Mouse (Mus musculus): Measurements from ENCODE around the gene Tfrc. TPM values are rescaled to one million over a fixed set of nuclear protein-coding genes. Genes with fewer than 3 reads are reported as not detected.
A peak's percentile ranks its signal among the peaks of the same experiment; 100 is the strongest.

The Tfrc gene
- polyA plus RNA-seq, 1 experiment from 2014 or later, result 49.2 TPM

DNA sequence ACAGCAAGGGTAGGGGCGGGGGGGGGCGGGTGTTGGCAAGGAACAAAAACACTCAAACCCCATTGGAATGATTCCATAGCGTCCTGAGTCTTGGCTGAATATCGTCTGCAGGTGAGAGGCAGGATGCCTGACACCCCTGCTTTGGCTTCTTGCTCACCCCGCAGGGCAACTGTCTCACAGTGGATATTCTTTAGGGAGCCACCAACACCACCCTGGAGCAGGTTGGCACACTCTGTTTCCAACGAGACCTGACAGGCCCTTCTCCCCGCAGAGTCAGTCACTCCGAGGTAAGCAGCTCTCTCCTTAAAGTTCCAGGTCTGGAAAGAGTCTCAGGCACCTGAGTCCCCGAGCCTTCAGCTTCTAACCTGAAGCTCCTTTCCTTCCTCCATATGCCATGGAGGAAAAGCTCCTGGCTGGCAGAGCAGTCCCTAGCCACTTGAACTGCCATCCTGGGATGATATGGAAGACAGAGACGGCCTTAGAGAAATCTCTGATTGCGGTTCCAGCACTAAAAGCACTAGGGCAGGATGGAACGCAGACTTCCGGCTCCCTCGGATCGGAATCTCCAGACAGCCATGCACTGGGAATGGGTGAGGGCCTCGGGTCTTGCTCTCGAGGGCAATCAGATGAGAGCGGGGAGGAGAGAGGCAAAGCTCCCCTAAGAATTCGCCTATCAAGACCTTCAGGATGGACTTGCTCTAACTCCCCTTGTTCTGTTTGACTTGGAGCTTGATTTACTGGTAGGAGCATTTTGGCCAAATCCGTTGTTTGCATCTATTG, 32.9 kb downstream of the Tfrc start:
- Histone ChIP-seq H3K36me3 (ENCODE audit: control insufficient read depth, insufficient read depth) (no peaks in the 10 kb centered on the region), H3K4me1 (ENCODE audit: control insufficient read depth, insufficient read depth, low read length) (peaks cover 24% of the 10 kb centered on the region), H3K27ac (ENCODE audit: low read length) (no peak overlapping the region; the same call in 1 of the 2 replicates), H3K9me3 (replicated peaks; ENCODE audit: control insufficient read depth, low read length) (no peaks in the 10 kb centered on the region), H3K4me2 (ENCODE audit: low read depth, low read length) (no peak overlapping the region), H3K9ac (ENCODE audit: low read length) (no peak overlapping the region), H3K27me3 (ENCODE audit: control insufficient read depth, insufficient read depth, low read length) (no peaks in the 10 kb centered on the region), H3K4me3 (ENCODE audit: low read length) (no peak overlapping the region)
- 61% methylated on average over 19 of the region's 20 CpGs for WGBS
- ATAC-seq (replicated peaks; ENCODE audit: extremely low read depth, insufficient read depth, low FRiP score), result no peak

- H3K36me3 ChIP-seq (ENCODE audit: control insufficient read depth, insufficient read depth), result no peaks in the 10 kb centered on the region
- no peaks in the 10 kb centered on the region for H3K9me3 ChIP-seq (replicated peaks; ENCODE audit: control insufficient read depth, low read length)
- H3K4me1 ChIP-seq (ENCODE audit: control insufficient read depth, insufficient read depth, low read length), result peaks cover 24% of the 10 kb centered on the region
- no peak overlapping the region for H3K27ac ChIP-seq (ENCODE audit: low read length)
- H3K4me3 ChIP-seq (ENCODE audit: low read length), result no peak overlapping the region
- no peaks in the 10 kb centered on the region for H3K27me3 ChIP-seq (ENCODE audit: control insufficient read depth, insufficient read depth, low read length)
- H3K9ac ChIP-seq (ENCODE audit: low read length), result no peak overlapping the region
- no peak for ATAC-seq (replicated peaks; ENCODE audit: extremely low read depth, insufficient read depth, low FRiP score)
- 70% methylated on average over 13 of the region's 13 CpGs for WGBS
- H3K4me2 ChIP-seq (ENCODE audit: low read depth, low read length), result no peak overlapping the region
Measured at GRCm38 (mm10) chr16:32642280-32642679, 33.6 kb downstream of the Tfrc start.

GRCm38 (mm10) chr16:32643661-32644061, 34.9 kb downstream of the Tfrc start, which contains the start of gene Tnk2:
Gene Tnk2, plus strand, starts transcription at chr16:32643874.
- peak within 1 kb of the TSS; percentile 57 for H3K27ac ChIP-seq (ENCODE audit: low read length)
- peaks cover 22% of the 10 kb centered on the region for H3K4me1 ChIP-seq (ENCODE audit: control insufficient read depth, insufficient read depth, low read length)
- H3K27me3 ChIP-seq (ENCODE audit: control insufficient read depth, insufficient read depth, low read length), result no peaks in the 10 kb centered on the region
- no peaks in the 10 kb centered on the region for H3K9me3 ChIP-seq (replicated peaks; ENCODE audit: control insufficient read depth, low read length)
- ATAC-seq (replicated peaks; ENCODE audit: extremely low read depth, insufficient read depth, low FRiP score), result peak; percentile 91
- peak within 1 kb of the TSS; percentile 75 for H3K4me3 ChIP-seq (ENCODE audit: low read length)
- H3K9ac ChIP-seq (ENCODE audit: low read length), result peak within 1 kb of the TSS; percentile 84
- peak within 1 kb of the TSS; percentile 90 for H3K4me2 ChIP-seq (ENCODE audit: low read depth, low read length)
- H3K36me3 ChIP-seq (ENCODE audit: control insufficient read depth, insufficient read depth), result no peaks in the 10 kb centered on the region
- under 1% methylated on average over 37 of the region's 40 CpGs for WGBS

- ATAC-seq (replicated peaks; ENCODE audit: extremely low read depth, insufficient read depth, low FRiP score), result peak; percentile 50
- Histone ChIP-seq H3K9ac (ENCODE audit: low read length) (peak overlapping the region; percentile 84), H3K27ac (ENCODE audit: low read length) (peak overlapping the region; percentile 57), H3K4me3 (ENCODE audit: low read length) (peak overlapping the region; percentile 75), H3K4me2 (ENCODE audit: low read depth, low read length) (peak overlapping the region; percentile 90), H3K36me3 (ENCODE audit: control insufficient read depth, insufficient read depth) (no peaks in the 10 kb centered on the region), H3K4me1 (ENCODE audit: control insufficient read depth, insufficient read depth, low read length) (peaks cover 22% of the 10 kb centered on the region), H3K9me3 (replicated peaks; ENCODE audit: control insufficient read depth, low read length) (no peaks in the 10 kb centered on the region), H3K27me3 (ENCODE audit: control insufficient read depth, insufficient read depth, low read length) (no peaks in the 10 kb centered on the region)
- WGBS, result under 1% methylated on average over 67 of the region's 82 CpGs
Measured at GRCm38 (mm10) chr16:32644069-32644800, 35.5 kb downstream of the Tfrc start.

DNA sequence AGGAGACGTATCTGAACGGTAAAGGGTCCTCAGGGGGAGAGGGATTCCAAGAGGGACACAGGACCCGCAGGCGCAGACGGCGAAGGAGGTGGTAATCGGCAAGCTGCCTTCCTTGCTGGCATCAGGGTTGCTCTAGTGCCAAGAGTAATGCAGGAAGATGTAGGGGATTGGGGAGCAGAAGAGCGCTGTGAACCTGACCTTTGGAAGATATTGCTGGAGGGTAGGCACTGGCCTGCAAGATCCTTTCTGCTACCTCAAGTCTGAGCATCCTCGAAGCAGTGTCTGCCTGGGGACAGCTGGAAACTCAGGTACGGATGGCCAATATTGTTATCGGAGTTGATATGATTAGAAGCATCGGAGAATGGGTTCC, 36.1 kb downstream of the Tfrc start:
- H3K4me3 ChIP-seq (ENCODE audit: low read length), result peak overlapping the region; percentile 75
- peaks cover 22% of the 10 kb centered on the region for H3K4me1 ChIP-seq (ENCODE audit: control insufficient read depth, insufficient read depth, low read length)
- peak overlapping the region; percentile 84 for H3K9ac ChIP-seq (ENCODE audit: low read length)
- H3K27ac ChIP-seq (ENCODE audit: low read length), result peak overlapping the region; percentile 57; the same call in 1 of the 2 replicates
- H3K9me3 ChIP-seq (replicated peaks; ENCODE audit: control insufficient read depth, low read length), result no peaks in the 10 kb centered on the region
- no peaks in the 10 kb centered on the region for H3K27me3 ChIP-seq (ENCODE audit: control insufficient read depth, insufficient read depth, low read length)
- peak overlapping the region; percentile 90 for H3K4me2 ChIP-seq (ENCODE audit: low read depth, low read length)
- 11% methylated on average over 12 of the region's 12 CpGs for WGBS
- no peak for ATAC-seq (replicated peaks; ENCODE audit: extremely low read depth, insufficient read depth, low FRiP score)
- no peaks in the 10 kb centered on the region for H3K36me3 ChIP-seq (ENCODE audit: control insufficient read depth, insufficient read depth)

- Histone ChIP-seq H3K4me2 (ENCODE audit: low read depth, low read length) (peak overlapping the region; percentile 90), H3K27me3 (ENCODE audit: control insufficient read depth, insufficient read depth, low read length) (no peaks in the 10 kb centered on the region), H3K9ac (ENCODE audit: low read length) (peak overlapping the region; percentile 84; the same call in 1 of the 2 replicates), H3K4me3 (ENCODE audit: low read length) (peak overlapping the region; percentile 75), H3K4me1 (ENCODE audit: control insufficient read depth, insufficient read depth, low read length) (peaks cover 19% of the 10 kb centered on the region), H3K27ac (ENCODE audit: low read length) (no peak overlapping the region), H3K36me3 (ENCODE audit: control insufficient read depth, insufficient read depth) (no peaks in the 10 kb centered on the region), H3K9me3 (replicated peaks; ENCODE audit: control insufficient read depth, low read length) (no peaks in the 10 kb centered on the region)
- 14% methylated on average over 14 of the region's 14 CpGs for WGBS
- ATAC-seq (replicated peaks; ENCODE audit: extremely low read depth, insufficient read depth, low FRiP score), result no peak
Measured at GRCm38 (mm10) chr16:32645361-32645914, 36.7 kb downstream of the Tfrc start.

- WGBS, result 77% methylated on average over 9 of the region's 9 CpGs
- H3K36me3 ChIP-seq (ENCODE audit: control insufficient read depth, insufficient read depth), result no peaks in the 10 kb centered on the region
- no peak for ATAC-seq (replicated peaks; ENCODE audit: extremely low read depth, insufficient read depth, low FRiP score)
- H3K27ac ChIP-seq (ENCODE audit: low read length), result no peak overlapping the region
- H3K9ac ChIP-seq (ENCODE audit: low read length), result 0 out of 2 replicates have a peak overlapping the region, but pooled peaks have one; percentile 11
- H3K9me3 ChIP-seq (replicated peaks; ENCODE audit: control insufficient read depth, low read length), result no peaks in the 10 kb centered on the region
- peak overlapping the region; percentile 90 for H3K4me2 ChIP-seq (ENCODE audit: low read depth, low read length)
- H3K4me1 ChIP-seq (ENCODE audit: control insufficient read depth, insufficient read depth, low read length), result peaks cover 22% of the 10 kb centered on the region
- peak overlapping the region; percentile 75 for H3K4me3 ChIP-seq (ENCODE audit: low read length)
- no peaks in the 10 kb centered on the region for H3K27me3 ChIP-seq (ENCODE audit: control insufficient read depth, insufficient read depth, low read length)
Measured at GRCm38 (mm10) chr16:32646014-32646413, 37.3 kb downstream of the Tfrc start.

- Histone ChIP-seq H3K36me3 (ENCODE audit: control insufficient read depth, insufficient read depth) (no peaks in the 10 kb centered on the region), H3K9me3 (replicated peaks; ENCODE audit: control insufficient read depth, low read length) (no peaks in the 10 kb centered on the region), H3K9ac (ENCODE audit: low read length) (no peak overlapping the region), H3K4me3 (ENCODE audit: low read length) (no peak overlapping the region), H3K4me1 (ENCODE audit: control insufficient read depth, insufficient read depth, low read length) (peaks cover 26% of the 10 kb centered on the region), H3K4me2 (ENCODE audit: low read depth, low read length) (no peak overlapping the region), H3K27me3 (ENCODE audit: control insufficient read depth, insufficient read depth, low read length) (no peaks in the 10 kb centered on the region), H3K27ac (ENCODE audit: low read length) (no peak overlapping the region)
- no peak for ATAC-seq (replicated peaks; ENCODE audit: extremely low read depth, insufficient read depth, low FRiP score)
Measured at GRCm38 (mm10) chr16:32647712-32648111, 39.0 kb downstream of the Tfrc start.

- no peaks in the 10 kb centered on the region for H3K36me3 ChIP-seq (ENCODE audit: control insufficient read depth, insufficient read depth)
- H3K4me2 ChIP-seq (ENCODE audit: low read depth, low read length), result no peak overlapping the region
- ATAC-seq (replicated peaks; ENCODE audit: extremely low read depth, insufficient read depth, low FRiP score), result no peak
- H3K27ac ChIP-seq (ENCODE audit: low read length), result peak overlapping the region; percentile 66
- H3K9ac ChIP-seq (ENCODE audit: low read length), result no peak overlapping the region
- H3K27me3 ChIP-seq (ENCODE audit: control insufficient read depth, insufficient read depth, low read length), result no peaks in the 10 kb centered on the region
- no peak overlapping the region for H3K4me3 ChIP-seq (ENCODE audit: low read length)
- H3K4me1 ChIP-seq (ENCODE audit: control insufficient read depth, insufficient read depth, low read length), result peaks cover 18% of the 10 kb centered on the region
- no peaks in the 10 kb centered on the region for H3K9me3 ChIP-seq (replicated peaks; ENCODE audit: control insufficient read depth, low read length)
Measured at GRCm38 (mm10) chr16:32650461-32650860, 41.7 kb downstream of the Tfrc start.

All from heart, embryonic 16.5 days (tissue).